Mouse (Mus musculus): ENCODE data around the gene Mtg2. TPM values are rescaled to one million over a fixed set of nuclear protein-coding genes. Genes with fewer than 3 reads are reported as not detected.
A peak's percentile ranks its signal among the peaks of the same experiment; 100 is the strongest.

The Mtg2 gene
- polyA plus RNA-seq, 1 experiment, result 15.2 TPM

DNA sequence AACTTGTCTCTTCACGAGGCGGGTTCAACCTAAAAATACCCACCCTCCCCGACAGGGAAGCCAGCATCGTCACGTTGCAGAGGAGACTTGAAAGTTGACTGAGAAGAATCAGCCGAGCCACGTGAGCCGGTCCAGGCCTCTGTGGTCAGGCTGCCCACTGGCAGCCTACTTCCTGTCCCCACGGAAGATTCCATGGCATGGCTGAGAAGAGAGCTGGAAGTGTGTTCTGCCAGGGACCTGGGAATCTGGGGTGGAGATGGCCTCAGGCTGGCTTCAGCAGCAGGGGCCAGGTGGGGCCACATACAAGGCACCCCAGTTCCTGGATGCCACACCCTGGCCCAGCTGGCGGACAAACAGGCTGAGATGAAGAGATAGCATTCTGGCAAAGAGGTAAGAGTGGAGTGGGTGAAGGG, 45.7 kb downstream of the Mtg2 start:
- TF ChIP-seq CTCF (IDR thresholded peaks at IDR 0.05; ENCODE audit: borderline replicate concordance, insufficient read depth, low read length) (no peak), POLR2A (IDR thresholded peaks at IDR 0.05; ENCODE audit: low read depth, low read length) (no peak)
- Histone ChIP-seq H3K4me1 (ENCODE audit: control insufficient read depth, insufficient read depth, low read length) (peaks cover 24% of the 10 kb centered on the region), H3K4me3 (ENCODE audit: insufficient read depth, low read length) (no peak overlapping the region), H3K27ac (ENCODE audit: insufficient read depth, low read length) (peak overlapping the region; percentile 84; the same call in 1 of the 2 replicates)

DNA sequence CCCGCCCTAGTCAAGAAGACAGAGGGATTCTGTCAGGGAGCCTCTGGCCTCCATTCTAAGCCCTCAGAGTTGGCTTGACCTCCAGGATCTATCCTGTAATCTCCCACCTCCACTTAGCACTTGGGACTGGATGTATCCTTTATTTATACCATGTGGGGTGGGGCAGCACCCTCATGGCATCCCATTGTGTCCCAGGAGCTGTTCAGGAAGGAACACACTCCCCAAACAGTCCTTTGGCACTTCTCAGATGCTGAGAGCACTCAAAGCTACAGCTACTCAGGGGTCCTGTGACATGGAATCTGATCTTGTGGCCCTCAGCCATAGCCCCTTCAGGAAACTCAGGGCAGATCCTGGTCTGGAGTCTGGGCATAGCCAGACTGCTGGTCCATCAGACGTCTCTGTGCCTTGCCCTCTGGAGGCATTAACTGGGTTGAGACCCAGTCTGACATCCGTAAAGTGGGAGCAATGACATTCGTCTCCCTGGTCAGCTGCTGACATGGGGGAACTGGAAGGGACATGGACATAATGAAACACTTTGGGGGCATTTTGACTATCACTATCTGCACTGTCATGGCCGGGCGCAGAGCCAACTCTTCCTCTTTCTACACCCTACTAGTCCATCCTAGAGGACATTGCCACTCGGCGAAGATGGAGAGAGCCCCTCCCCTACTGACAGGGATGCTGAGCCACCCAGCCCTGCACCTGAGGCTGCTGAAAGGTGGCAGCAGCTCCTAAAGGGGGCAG, 46.5 kb downstream of the Mtg2 start:
- Histone ChIP-seq H3K4me3 (ENCODE audit: insufficient read depth, low read length) (no peak overlapping the region), H3K27ac (ENCODE audit: insufficient read depth, low read length) (no peak overlapping the region), H3K4me1 (ENCODE audit: control insufficient read depth, insufficient read depth, low read length) (peaks cover 24% of the 10 kb centered on the region)
- no peak for TF ChIP-seq CTCF (IDR thresholded peaks at IDR 0.05; ENCODE audit: borderline replicate concordance, insufficient read depth, low read length)
- no peak for TF ChIP-seq POLR2A (IDR thresholded peaks at IDR 0.05; ENCODE audit: low read depth, low read length)

GRCm38 (mm10) chr2:180117485-180118194, 47.3 kb downstream of the Mtg2 start:
- TF ChIP-seq CTCF (IDR thresholded peaks at IDR 0.05; ENCODE audit: borderline replicate concordance, insufficient read depth, low read length), result no peak
- TF ChIP-seq POLR2A (IDR thresholded peaks at IDR 0.05; ENCODE audit: low read depth, low read length), result no peak

GRCm38 (mm10) chr2:180118661-180119438, 48.5 kb downstream of the Mtg2 start, which contains the start of gene Osbpl2:
Gene Osbpl2 (plus strand): TSS chr2:180119306.
- peak within 1 kb of the TSS; percentile 78 for H3K4me3 ChIP-seq (ENCODE audit: insufficient read depth, low read length)
- no peak within 1 kb of the TSS for H3K27ac ChIP-seq (ENCODE audit: insufficient read depth, low read length)
- H3K4me1 ChIP-seq (ENCODE audit: control insufficient read depth, insufficient read depth, low read length), result peaks cover 24% of the 10 kb centered on the region
- TF ChIP-seq POLR2A (IDR thresholded peaks at IDR 0.05; ENCODE audit: low read depth, low read length) (peak; percentile 37; the same call in 1 of the 2 replicates), CTCF (IDR thresholded peaks at IDR 0.05; ENCODE audit: borderline replicate concordance, insufficient read depth, low read length) (no peak)

More at GRCm38 (mm10) chr2:180117485-180118194, 47.3 kb downstream of the Mtg2 start:
- Histone ChIP-seq H3K4me3 (ENCODE audit: insufficient read depth, low read length) (no peak overlapping the region), H3K27ac (ENCODE audit: insufficient read depth, low read length) (no peak overlapping the region), H3K4me1 (ENCODE audit: control insufficient read depth, insufficient read depth, low read length) (peaks cover 24% of the 10 kb centered on the region)

DNA sequence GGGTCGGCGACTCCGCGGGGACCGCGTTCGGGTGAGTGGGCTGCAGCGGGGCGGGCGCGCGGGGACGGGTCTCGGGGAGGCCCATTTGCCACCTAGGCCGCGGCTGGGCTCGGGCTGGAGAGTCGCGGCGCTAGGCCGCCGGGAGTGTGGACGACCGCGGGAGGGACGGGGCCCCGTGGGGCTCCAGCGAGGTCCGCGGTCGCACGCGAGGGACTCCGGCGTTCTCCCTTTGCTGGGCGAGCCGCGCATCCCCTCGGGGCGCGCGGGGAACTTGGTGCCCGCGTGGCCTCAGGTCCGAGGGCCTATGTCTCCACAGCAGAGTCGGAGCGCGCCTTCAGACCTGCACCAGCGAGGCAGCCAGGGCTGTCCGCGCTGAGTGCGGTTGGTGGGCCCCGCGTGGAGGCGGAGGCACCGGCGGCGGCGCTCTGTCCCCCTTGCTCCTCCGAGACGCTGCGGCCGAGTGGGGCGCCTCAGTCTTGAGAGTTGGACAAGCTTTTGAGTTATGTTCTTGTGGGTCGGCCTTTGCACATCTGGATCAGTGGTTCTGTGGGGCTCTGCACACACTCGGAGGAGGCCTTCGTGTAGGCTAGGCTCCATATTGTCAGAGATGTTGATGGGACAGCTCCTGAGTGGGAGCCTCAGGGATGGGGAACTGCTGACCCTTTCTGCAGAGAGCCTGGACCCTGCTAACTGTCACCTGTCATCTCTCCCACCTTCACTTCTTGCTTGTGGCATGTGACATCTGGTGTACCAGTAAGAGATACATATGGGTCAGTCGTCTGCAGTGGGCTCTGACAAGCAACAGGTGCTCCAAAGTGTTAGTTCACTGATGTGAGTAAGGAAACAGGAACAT, 49.3 kb downstream of the Mtg2 start:
- peaks cover 17% of the 10 kb centered on the region for H3K4me1 ChIP-seq (ENCODE audit: control insufficient read depth, insufficient read depth, low read length)
- no peak overlapping the region for H3K27ac ChIP-seq (ENCODE audit: insufficient read depth, low read length)
- H3K4me3 ChIP-seq (ENCODE audit: insufficient read depth, low read length), result peak overlapping the region; percentile 78
- TF ChIP-seq CTCF (IDR thresholded peaks at IDR 0.05; ENCODE audit: borderline replicate concordance, insufficient read depth, low read length) (no peak), POLR2A (IDR thresholded peaks at IDR 0.05; ENCODE audit: low read depth, low read length) (no peak; the same call in 1 of the 2 replicates)

DNA sequence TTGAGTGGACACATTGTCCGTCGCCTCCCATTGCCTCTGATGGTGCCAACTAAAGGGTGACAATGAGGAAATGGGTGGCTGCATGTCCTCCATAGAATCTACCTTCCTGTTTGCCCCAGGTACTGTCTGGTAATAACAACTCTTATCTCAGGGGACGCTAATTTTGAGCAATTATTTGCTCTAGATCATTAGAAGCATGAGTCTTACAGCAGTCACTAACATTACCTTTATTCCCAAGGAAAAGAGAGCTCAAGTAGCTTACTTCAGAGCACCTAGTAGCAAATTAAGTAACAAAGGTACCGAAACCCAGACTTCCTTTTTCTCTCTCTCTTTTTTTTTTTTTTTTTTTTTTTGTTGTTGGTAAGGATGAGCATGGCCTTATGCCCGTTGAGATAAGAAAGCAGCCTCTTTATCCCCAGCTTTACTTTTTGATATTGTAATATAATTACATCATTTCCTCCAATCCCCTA, 49.9 kb downstream of the Mtg2 start:
- TF ChIP-seq CTCF (IDR thresholded peaks at IDR 0.05; ENCODE audit: borderline replicate concordance, insufficient read depth, low read length) (no peak), POLR2A (IDR thresholded peaks at IDR 0.05; ENCODE audit: low read depth, low read length) (no peak)
- H3K4me1 ChIP-seq (ENCODE audit: control insufficient read depth, insufficient read depth, low read length), result peaks cover 13% of the 10 kb centered on the region
- H3K4me3 ChIP-seq (ENCODE audit: insufficient read depth, low read length), result peak overlapping the region; percentile 78
- no peak overlapping the region for H3K27ac ChIP-seq (ENCODE audit: insufficient read depth, low read length)

DNA sequence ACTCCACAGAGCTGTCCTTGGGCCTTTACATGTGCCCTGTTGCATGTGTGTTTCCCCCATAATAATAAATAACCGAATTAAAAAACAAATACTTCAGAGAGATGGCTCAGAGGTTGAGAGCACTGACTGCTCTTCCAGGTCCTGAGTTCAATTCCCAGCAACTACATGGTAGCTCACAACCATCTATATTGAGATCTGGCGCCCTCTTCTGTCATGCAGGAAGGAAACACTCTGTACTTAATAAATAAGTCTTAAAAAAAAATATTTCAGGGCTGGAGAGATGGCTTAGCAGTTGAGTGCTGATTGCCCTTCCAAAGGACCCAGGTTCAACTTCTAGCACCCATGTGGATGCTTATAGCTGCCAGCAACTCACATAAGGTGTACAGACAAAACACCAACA, 53.8 kb downstream of the Mtg2 start:
- no peak overlapping the region for H3K4me3 ChIP-seq (ENCODE audit: insufficient read depth, low read length)
- TF ChIP-seq POLR2A (IDR thresholded peaks at IDR 0.05; ENCODE audit: low read depth, low read length) (no peak), CTCF (IDR thresholded peaks at IDR 0.05; ENCODE audit: borderline replicate concordance, insufficient read depth, low read length) (no peak)
- H3K27ac ChIP-seq (ENCODE audit: insufficient read depth, low read length), result no peak overlapping the region
- peaks cover 5% of the 10 kb centered on the region for H3K4me1 ChIP-seq (ENCODE audit: control insufficient read depth, insufficient read depth, low read length)

GRCm38 (mm10) chr2:180126195-180126594, 55.8 kb downstream of the Mtg2 start:
- H3K4me1 ChIP-seq (ENCODE audit: control insufficient read depth, insufficient read depth, low read length), result peaks cover 2% of the 10 kb centered on the region; the same call in 1 of the 2 replicates
- TF ChIP-seq CTCF (IDR thresholded peaks at IDR 0.05; ENCODE audit: borderline replicate concordance, insufficient read depth, low read length) (no peak), POLR2A (IDR thresholded peaks at IDR 0.05; ENCODE audit: low read depth, low read length) (no peak)
- H3K27ac ChIP-seq (ENCODE audit: insufficient read depth, low read length), result no peak overlapping the region
- no peak overlapping the region for H3K4me3 ChIP-seq (ENCODE audit: insufficient read depth, low read length)

All from embryonic fibroblast, embryonic 13.5 days (primary cell).